Mouse (Mus musculus): Measurements from ENCODE around the gene Fxyd1. TPM values are rescaled to one million over a fixed set of nuclear protein-coding genes. Genes with fewer than 3 reads are reported as not detected.

The Fxyd1 gene
- total and polyA plus RNA-seq, 3 experiments: 839 to 1,851 (median 985) TPM

DNA sequence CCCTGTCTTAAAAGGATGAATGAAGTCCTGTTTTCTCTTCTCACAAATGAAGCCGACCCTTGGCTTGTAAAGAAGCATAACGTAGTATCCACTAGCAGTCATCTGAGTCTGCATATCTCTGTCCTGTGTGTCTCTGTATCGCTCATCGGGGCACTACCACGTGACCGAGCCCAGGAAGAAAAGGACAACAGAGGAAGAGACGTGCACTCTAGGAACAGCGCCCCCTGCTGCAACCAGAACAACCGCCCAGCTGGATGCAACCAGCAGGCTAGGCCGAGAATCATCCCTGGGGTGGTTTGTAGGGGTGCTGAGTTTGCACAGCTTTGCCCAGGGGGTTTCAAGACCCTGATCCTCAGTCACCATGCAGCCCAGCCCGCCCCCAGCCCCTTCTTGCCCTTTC, 22.2 kb downstream of the Fxyd1 start:
- Histone ChIP-seq H3K9ac (ENCODE audit: low read depth, low read length) (no peak overlapping the region), H3K4me1 (ENCODE audit: control insufficient read depth, insufficient read depth, low read length) (peaks cover 5% of the 10 kb centered on the region), H3K4me3 (no peak overlapping the region), H3K36me3 (ENCODE audit: control insufficient read depth, insufficient read depth, low read length) (no peaks in the 10 kb centered on the region), H3K79me2 (replicated peaks; ENCODE audit: control insufficient read depth, insufficient read depth, low read length) (no peaks in the 10 kb centered on the region), H3K27me3 (ENCODE audit: control insufficient read depth, insufficient read depth, low read length) (no peaks in the 10 kb centered on the region), H3K27ac (no peak overlapping the region)
- intact Hi-C loops (cut with DNase I): no loop called here
- 64% methylated on average over 11 of the region's 11 CpGs for WGBS
- peak; percentile 27 to 32 for DNase-seq
- peak; percentile 50 for TF ChIP-seq CTCF (IDR thresholded peaks at IDR 0.05)
- no peak for TF ChIP-seq POLR2A (IDR thresholded peaks at IDR 0.05; ENCODE audit: insufficient read depth, low read depth, low read length)
- no peak for TF ChIP-seq EP300 (IDR thresholded peaks at IDR 0.05; ENCODE audit: insufficient read depth, low read depth, low read length)

DNA sequence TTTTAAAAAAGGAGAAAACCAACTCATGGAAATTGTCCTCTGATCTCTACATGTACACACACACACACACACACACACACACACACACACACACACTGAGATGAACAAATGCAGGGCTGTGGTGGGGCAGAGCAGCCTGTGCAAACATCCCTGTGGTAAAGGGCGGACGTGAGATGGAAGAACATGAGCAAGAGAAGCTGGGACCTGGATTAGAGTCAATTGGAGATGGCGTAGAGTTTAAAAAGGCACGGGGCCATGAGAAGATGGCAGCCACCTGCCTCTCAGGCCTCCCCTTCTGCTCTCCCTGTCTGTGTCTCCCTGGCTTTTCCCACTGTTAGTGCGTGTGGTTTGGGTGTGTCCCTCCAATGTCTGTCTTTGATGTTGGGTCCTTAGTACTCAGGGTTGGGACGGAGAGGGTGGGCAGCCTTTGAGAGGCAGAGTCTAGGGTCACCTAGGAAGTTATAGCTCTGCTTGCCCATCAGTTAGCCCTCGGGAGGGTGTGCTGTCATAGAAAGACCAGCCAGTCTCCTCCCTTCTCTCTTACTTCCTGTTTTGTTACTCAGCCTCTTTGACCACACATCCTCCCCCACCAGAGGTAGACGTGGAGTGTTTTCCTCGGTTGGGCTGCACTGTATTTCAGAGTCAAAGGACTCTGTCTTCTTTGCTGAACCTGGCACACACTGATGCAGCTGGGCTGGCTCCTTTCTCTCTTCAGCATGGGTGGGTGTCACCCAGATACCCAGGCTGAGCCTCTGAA, 23.4 kb downstream of the Fxyd1 start:
- Histone ChIP-seq H3K9ac (ENCODE audit: low read depth, low read length) (no peak overlapping the region; the same call in 1 of the 2 replicates), H3K36me3 (ENCODE audit: control insufficient read depth, insufficient read depth, low read length) (no peaks in the 10 kb centered on the region), H3K79me2 (replicated peaks; ENCODE audit: control insufficient read depth, insufficient read depth, low read length) (no peaks in the 10 kb centered on the region), H3K4me1 (ENCODE audit: control insufficient read depth, insufficient read depth, low read length) (peaks cover 5% of the 10 kb centered on the region), H3K4me3 (no peak overlapping the region), H3K27me3 (ENCODE audit: control insufficient read depth, insufficient read depth, low read length) (no peaks in the 10 kb centered on the region), H3K27ac (peak overlapping the region; percentile 17; the same call in 1 of the 2 replicates)
- peak in 1 of 2 experiments; percentile 44 for DNase-seq
- 56% methylated on average over 9 of the region's 9 CpGs for WGBS
- TF ChIP-seq EP300 (IDR thresholded peaks at IDR 0.05; ENCODE audit: insufficient read depth, low read depth, low read length) (no peak), POLR2A (IDR thresholded peaks at IDR 0.05; ENCODE audit: insufficient read depth, low read depth, low read length) (no peak), CTCF (IDR thresholded peaks at IDR 0.05) (no peak)
- intact Hi-C loops (cut with DNase I): no loop called here

DNA sequence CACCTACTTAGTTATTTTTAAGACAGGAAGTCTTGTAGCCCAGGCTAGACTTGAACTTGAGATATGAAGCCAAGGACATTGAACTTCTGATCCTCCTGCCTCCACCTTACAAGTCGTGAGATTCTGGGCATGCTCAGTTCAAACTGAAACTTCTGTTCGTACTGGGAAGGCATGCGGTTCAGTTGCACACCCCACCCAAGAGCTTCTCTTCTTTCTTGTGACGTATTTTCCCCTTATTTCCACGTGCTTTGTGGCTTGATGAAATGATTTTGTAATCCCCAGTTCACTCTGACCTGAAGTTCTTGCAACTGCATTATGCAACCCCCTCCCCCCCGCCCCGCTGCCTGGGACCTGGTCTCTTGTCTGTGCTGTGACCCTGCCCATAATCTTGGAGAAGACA, 25.3 kb downstream of the Fxyd1 start:
- H3K27ac ChIP-seq: no peak overlapping the region
- no peak overlapping the region for H3K4me3 ChIP-seq
- no peaks in the 10 kb centered on the region for H3K36me3 ChIP-seq (ENCODE audit: control insufficient read depth, insufficient read depth, low read length)
- H3K27me3 ChIP-seq (ENCODE audit: control insufficient read depth, insufficient read depth, low read length): no peaks in the 10 kb centered on the region
- H3K4me1 ChIP-seq (ENCODE audit: control insufficient read depth, insufficient read depth, low read length): peaks cover 5% of the 10 kb centered on the region
- TF ChIP-seq POLR2A (IDR thresholded peaks at IDR 0.05; ENCODE audit: insufficient read depth, low read depth, low read length) (no peak), CTCF (IDR thresholded peaks at IDR 0.05) (no peak), EP300 (IDR thresholded peaks at IDR 0.05; ENCODE audit: insufficient read depth, low read depth, low read length) (no peak)
- intact Hi-C loops (cut with DNase I): no loop called here
- H3K9ac ChIP-seq (ENCODE audit: low read depth, low read length): no peak overlapping the region
- H3K79me2 ChIP-seq (replicated peaks; ENCODE audit: control insufficient read depth, insufficient read depth, low read length): no peaks in the 10 kb centered on the region
- DNase-seq: no peak
- 84% methylated on average over 7 of the region's 7 CpGs for WGBS

DNA sequence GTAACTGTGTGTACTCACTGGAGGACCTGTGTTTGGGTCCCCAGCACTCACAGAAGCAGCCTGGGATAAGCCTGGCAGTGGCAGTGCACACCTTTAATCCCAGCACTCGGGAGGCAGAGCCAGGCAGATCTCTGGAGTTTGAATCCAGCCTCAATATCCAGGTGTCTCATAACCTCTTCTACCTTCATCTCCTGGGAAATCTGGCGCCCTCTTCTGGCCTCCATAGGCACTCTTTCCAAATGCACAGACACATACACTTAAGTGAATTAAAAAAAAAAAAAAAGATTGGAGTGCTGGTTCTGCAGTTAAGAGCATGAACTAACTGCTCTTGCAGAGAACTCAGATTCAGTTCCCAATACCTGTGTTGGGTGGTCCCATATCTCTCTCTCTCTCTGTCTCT, 26.3 kb downstream of the Fxyd1 start:
- Histone ChIP-seq H3K4me1 (ENCODE audit: control insufficient read depth, insufficient read depth, low read length) (peaks cover 5% of the 10 kb centered on the region), H3K9ac (ENCODE audit: low read depth, low read length) (no peak overlapping the region), H3K27ac (no peak overlapping the region), H3K36me3 (ENCODE audit: control insufficient read depth, insufficient read depth, low read length) (no peaks in the 10 kb centered on the region), H3K27me3 (ENCODE audit: control insufficient read depth, insufficient read depth, low read length) (no peaks in the 10 kb centered on the region), H3K79me2 (replicated peaks; ENCODE audit: control insufficient read depth, insufficient read depth, low read length) (no peaks in the 10 kb centered on the region), H3K4me3 (no peak overlapping the region)
- 70% methylated on average over 2 of the region's 2 CpGs for WGBS
- no peak for DNase-seq
- TF ChIP-seq CTCF (IDR thresholded peaks at IDR 0.05): peak; percentile 34; the same call in 1 of the 2 replicates
- TF ChIP-seq EP300 (IDR thresholded peaks at IDR 0.05; ENCODE audit: insufficient read depth, low read depth, low read length): no peak
- intact Hi-C loops (cut with DNase I): no loop called here

DNA sequence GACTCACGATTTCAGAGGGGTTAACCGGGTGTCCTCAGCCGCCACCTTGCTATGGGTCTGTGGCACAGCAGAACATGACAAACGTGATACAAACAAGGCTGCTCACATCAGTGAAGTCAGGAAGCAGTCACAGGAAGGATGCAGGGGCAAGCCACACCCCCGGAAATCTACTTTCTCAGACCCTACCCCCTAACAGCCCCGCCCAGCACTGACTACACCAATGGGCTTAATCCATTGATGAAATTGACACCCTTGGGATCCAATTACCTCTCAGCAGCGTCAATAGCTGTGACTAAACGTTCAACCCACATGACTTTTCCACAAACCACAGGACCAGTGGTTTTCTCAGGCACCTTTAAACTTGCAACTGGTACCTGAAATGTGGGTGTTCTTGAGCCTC, 28.4 kb downstream of the Fxyd1 start:
- WGBS: 67% methylated on average over 8 of the region's 8 CpGs
- no peak overlapping the region for H3K9ac ChIP-seq (ENCODE audit: low read depth, low read length)
- intact Hi-C loops (cut with DNase I): no loop called here

DNA sequence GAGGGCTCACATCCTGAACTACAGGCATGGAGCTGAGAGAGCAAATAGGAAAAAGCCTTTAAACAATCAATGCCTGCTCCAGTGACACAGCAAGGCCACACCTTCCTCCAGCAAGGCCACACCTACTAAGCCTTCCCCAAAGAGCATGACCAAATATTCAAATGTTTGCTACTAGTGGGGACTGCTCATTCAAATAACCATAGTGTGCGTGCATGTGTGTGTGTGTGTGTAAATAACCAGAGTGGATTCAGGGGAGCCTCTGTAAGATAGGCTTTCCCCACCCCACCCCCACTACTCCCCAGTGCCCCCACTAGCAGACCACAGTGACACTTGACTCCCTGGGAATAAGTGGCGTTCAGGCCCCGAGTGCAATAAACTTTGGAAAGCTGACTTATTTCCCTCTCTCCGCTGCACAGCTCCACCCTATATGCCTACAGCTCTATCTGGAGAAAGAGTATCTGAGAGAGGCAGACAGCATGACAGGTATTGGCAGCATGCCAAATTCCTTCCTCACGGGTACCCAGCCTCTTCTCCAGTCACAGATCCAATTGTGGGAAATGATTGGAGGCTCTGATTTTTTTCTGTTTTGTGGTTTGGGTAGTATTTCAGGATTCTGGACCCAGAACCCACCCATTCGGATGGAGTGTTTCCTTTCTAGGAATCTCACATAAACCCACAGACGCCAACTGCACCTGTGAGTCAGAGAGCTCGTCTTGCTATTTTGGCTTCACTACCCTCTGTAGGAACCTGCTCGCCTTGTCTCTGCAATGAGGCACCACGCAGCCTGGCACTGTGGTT, 39.7 kb downstream of the Fxyd1 start:
- intact Hi-C loops (cut with DNase I): no loop called here
- Histone ChIP-seq H3K4me3 (no peak overlapping the region), H3K36me3 (ENCODE audit: control insufficient read depth, insufficient read depth, low read length) (no peaks in the 10 kb centered on the region), H3K9ac (ENCODE audit: low read depth, low read length) (no peak overlapping the region), H3K4me1 (ENCODE audit: control insufficient read depth, insufficient read depth, low read length) (no peaks in the 10 kb centered on the region), H3K79me2 (replicated peaks; ENCODE audit: control insufficient read depth, insufficient read depth, low read length) (no peaks in the 10 kb centered on the region), H3K27ac (no peak overlapping the region), H3K27me3 (ENCODE audit: control insufficient read depth, insufficient read depth, low read length) (no peaks in the 10 kb centered on the region)
- TF ChIP-seq EP300 (IDR thresholded peaks at IDR 0.05; ENCODE audit: insufficient read depth, low read depth, low read length) (no peak), CTCF (IDR thresholded peaks at IDR 0.05) (no peak)
- DNase-seq: no peak
- 35% methylated on average over 10 of the region's 10 CpGs for WGBS

More for the DNA sequence above, 28.4 kb downstream of the Fxyd1 start:
- TF ChIP-seq CTCF (IDR thresholded peaks at IDR 0.05): no peak
- TF ChIP-seq EP300 (IDR thresholded peaks at IDR 0.05; ENCODE audit: insufficient read depth, low read depth, low read length): no peak
- TF ChIP-seq POLR2A (IDR thresholded peaks at IDR 0.05; ENCODE audit: insufficient read depth, low read depth, low read length): no peak
- no peaks in the 10 kb centered on the region for H3K79me2 ChIP-seq (replicated peaks; ENCODE audit: control insufficient read depth, insufficient read depth, low read length)
- H3K4me1 ChIP-seq (ENCODE audit: control insufficient read depth, insufficient read depth, low read length): peaks cover 3% of the 10 kb centered on the region
- no peak overlapping the region for H3K4me3 ChIP-seq
- H3K36me3 ChIP-seq (ENCODE audit: control insufficient read depth, insufficient read depth, low read length): no peaks in the 10 kb centered on the region
- H3K27me3 ChIP-seq (ENCODE audit: control insufficient read depth, insufficient read depth, low read length): no peaks in the 10 kb centered on the region
- H3K27ac ChIP-seq: no peak overlapping the region
- no peak for DNase-seq
